In the genomic region with DNA sequence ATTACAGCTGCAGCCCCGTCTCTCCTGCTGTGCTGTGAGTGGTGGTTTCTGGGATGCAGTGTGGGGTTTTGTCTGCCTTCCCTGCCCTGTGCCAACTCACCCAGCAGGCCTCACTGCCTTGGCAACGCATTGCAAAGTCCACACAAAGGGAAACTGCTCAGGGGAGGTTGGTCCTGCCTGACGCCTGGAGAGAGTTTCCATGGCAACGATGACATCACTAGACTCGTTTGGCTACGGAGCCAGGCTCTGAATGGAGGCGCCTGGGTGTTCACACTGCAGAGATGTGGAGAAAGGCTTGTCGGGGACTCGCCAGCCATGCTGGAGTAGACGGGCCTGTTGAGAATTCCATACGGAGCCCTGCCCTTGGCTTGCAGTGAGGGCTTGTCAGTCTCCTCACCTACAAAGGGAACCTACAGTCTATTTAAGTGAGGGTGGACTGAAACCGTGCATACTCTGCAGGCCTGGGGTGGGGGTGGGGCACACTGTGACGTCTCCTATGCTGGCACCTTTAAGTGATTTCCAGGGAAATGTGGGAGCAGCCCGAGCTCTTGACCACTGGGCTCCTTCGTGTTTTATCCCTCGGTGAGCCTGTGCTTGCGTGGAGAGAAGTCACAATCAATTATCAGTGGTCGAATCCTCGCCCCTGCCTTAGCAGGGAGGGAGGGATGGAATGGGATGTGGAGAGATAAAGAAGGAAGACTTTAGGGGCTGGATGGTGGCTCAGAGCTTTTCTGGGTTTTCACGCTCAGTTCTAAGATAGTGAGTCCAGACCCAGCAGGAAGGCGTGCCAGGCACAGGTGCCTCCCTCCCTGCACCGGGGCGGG, we compare ENCODE assay signal across 8 mouse cellular contexts. TPM values are rescaled to one million over a fixed set of nuclear protein-coding genes. Genes with fewer than 3 reads are reported as not detected.
DNase-seq lines count a peak whose midpoint lies in the region; ATAC-seq and TF ChIP-seq lines count a peak whose summit lies in the region.

No protein-coding gene starts in this region.

- WGBS in hindbrain, embryonic 14.5 days = 2% methylated on average over 23 of the region's 23 CpGs
- 15% methylated on average over 22 of the region's 23 CpGs for WGBS in lung, postnatal 0 days

- H3K27me3 ChIP-seq in hindbrain, embryonic 14.5 days (ENCODE audit: control insufficient read depth, insufficient read depth, low read length) = no peaks in the 10 kb centered on the region
- H3K27me3 ChIP-seq in lung, postnatal 0 days (replicated peaks; ENCODE audit: insufficient read depth, low read length) = no peaks in the 10 kb centered on the region

- H3K4me2 ChIP-seq in hindbrain, embryonic 14.5 days (replicated peaks) = peak overlapping the region; percentile 47
- H3K4me2 ChIP-seq in lung, postnatal 0 days (replicated peaks; ENCODE audit: low read depth, low read length) = peak overlapping the region; percentile 36

- H3K9me3 ChIP-seq in hindbrain, embryonic 14.5 days (ENCODE audit: control insufficient read depth, low read length) = no peaks in the 10 kb centered on the region
- no peaks in the 10 kb centered on the region for H3K9me3 ChIP-seq in lung, postnatal 0 days (ENCODE audit: low read length)

- DNase-seq in R1 (ENCODE audit: low read depth, low spot score) = peak; percentile 97
- peak; percentile 99 for DNase-seq in cerebellum, adult 9-10 months
- peak; percentile 93 to 97 for DNase-seq in frontal cortex, postnatal 10 days (ENCODE audit: low spot score in 2 of 2)
- DNase-seq in hindbrain, embryonic 14.5 days (ENCODE audit: low spot score) = peak; percentile 97
- DNase-seq in layer of hippocampus, postnatal 14 days (ENCODE audit: low spot score in 2 of 2) = peak; percentile 93 to 99
- peak; percentile 97 for DNase-seq in lung, postnatal 0 days (ENCODE audit: low spot score)
- peak; percentile 77 for DNase-seq in ovary, postnatal 14 days (ENCODE audit: low spot score)

- H3K27ac ChIP-seq in hindbrain, embryonic 14.5 days = peak overlapping the region; percentile 99
- peak overlapping the region; percentile 71 for H3K27ac ChIP-seq in lung, postnatal 0 days (ENCODE audit: low read length)

- peak; percentile 94 for ATAC-seq in hindbrain, embryonic 14.5 days (ENCODE audit: low FRiP score)
- peak; percentile 90 for ATAC-seq in lung, postnatal 0 days
- ATAC-seq in erythroblast, adult 5-6 weeks (replicated peaks; ENCODE audit: low FRiP score, poor library complexity, severe bottlenecking) = no peak

- H3K9ac ChIP-seq in hindbrain, embryonic 14.5 days = peak overlapping the region; percentile 57
- H3K9ac ChIP-seq in lung, postnatal 0 days (replicated peaks; ENCODE audit: low read depth) = no peak overlapping the region

- peaks cover 43% of the 10 kb centered on the region for H3K4me1 ChIP-seq in hindbrain, embryonic 14.5 days (replicated peaks; ENCODE audit: control insufficient read depth, insufficient read depth, low read length)
- peaks cover 5% of the 10 kb centered on the region; the same call in 1 of the 2 replicates for H3K4me1 ChIP-seq in lung, postnatal 0 days (ENCODE audit: insufficient read depth, low read depth, low read length)

- TF ChIP-seq EP300 in lung, postnatal 0 days (IDR thresholded peaks at IDR 0.05) = no peak

- peak overlapping the region; percentile 9 for H3K4me3 ChIP-seq in hindbrain, embryonic 14.5 days (replicated peaks; ENCODE audit: low read length)
- H3K4me3 ChIP-seq in lung, postnatal 0 days (ENCODE audit: low read depth, low read length) = no peak overlapping the region

- H3K36me3 ChIP-seq in hindbrain, embryonic 14.5 days (replicated peaks; ENCODE audit: control insufficient read depth, insufficient read depth) = no peaks in the 10 kb centered on the region
- no peaks in the 10 kb centered on the region for H3K36me3 ChIP-seq in lung, postnatal 0 days (ENCODE audit: insufficient read depth, low read length)

- TF ChIP-seq CTCF in lung, postnatal 0 days (IDR thresholded peaks at IDR 0.05) = no peak

RNA-seq across cellular contexts. Expression of a gene that starts 50.6 kb away (rescaled TPM):
- polyA plus RNA-seq in hindbrain, embryonic 14.5 days (2014; fragmentation: Nextera tagmentation; extraction: Ambion mirVana) = 34.3 and 34.6 TPM in 2 replicates
- total RNA-seq in layer of hippocampus, postnatal 14 days (2021) = 10 to 100 TPM; 32.3 to 32.4 TPM
- 43.9 and 46.0 TPM in 2 replicates for polyA plus RNA-seq in lung, postnatal 0 days (2015; fragmentation: Nextera tagmentation; extraction: Ambion mirVana)
- total RNA-seq in erythroblast, adult 5-6 weeks (2015; ENCODE audit: low replicate concordance) = 3.5 and 6.1 TPM in 2 replicates
- total RNA-seq in erythroblast, adult 5-6 weeks (2017; ENCODE audit: low replicate concordance) = 5.3 and 7.5 TPM in 2 replicates
